Mouse (Mus musculus) cerebellum, adult (tissue): Measurements from ENCODE around the gene Kat6b.
"Not testable (repeated sequence)": the region's sequence is repeated elsewhere in the genome, so short reads cannot be mapped to it uniquely, and the experiment has no call there.

Experiments
- ATAC-seq: cut with Nextera tagmentation; 2 replicates; pipeline ENCODE4 v1.9.2; 2017; ENCODE audit warnings: mild to moderate bottlenecking, moderate library complexity, mixed read lengths; ENCODE audit not compliant: insufficient number of reproducible peaks, low FRiP score, low TSS enrichment

The Kat6b gene

DNA sequence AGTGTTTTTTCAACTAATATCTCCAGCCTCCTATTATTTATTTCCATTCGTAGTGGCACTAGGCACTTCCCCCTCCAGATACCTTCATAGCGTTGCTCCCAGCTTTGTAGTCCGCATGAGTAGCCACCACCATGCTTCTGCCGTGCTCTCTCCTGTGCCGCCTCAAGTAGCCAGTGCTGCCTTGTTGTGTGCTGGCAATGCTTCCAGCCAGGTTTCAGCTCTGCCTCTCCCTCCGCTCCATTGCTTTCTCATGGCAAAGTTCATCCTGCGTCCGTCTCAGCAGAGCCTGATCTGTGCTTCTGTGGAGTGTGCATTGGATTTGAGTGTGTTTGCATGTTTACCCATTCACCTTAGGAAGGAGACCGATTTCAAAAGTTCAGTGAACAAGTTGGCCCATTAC is 144.7 kb downstream of the Kat6b start:
- ATAC-seq = no peak

DNA sequence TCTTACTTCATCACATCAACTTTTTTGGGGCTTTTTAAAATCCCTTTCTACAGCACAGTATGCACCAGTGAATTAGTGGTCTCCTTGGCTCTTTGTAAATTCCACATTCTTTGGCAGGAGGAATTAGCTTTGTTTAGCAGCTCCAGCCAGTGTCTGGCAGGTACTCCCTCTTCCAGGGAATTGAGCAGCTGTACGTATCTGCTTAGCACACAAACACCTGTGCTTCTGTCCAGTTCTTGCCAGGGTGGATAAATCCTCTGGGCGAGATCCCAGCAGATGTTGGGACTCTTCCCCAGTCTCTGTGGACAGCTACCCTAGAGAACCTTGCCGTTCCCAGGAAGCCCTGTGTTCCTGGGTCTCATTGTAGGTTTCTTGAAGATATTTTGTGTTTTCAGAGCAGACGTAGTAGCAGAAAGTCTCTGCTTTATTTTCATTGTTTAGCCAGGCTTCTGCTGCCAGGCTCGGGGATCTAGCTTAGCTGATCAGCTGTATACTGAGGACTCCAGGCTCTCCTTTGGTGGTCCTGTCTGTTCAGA is 150.5 kb downstream of the Kat6b start:
- no peak for ATAC-seq

DNA sequence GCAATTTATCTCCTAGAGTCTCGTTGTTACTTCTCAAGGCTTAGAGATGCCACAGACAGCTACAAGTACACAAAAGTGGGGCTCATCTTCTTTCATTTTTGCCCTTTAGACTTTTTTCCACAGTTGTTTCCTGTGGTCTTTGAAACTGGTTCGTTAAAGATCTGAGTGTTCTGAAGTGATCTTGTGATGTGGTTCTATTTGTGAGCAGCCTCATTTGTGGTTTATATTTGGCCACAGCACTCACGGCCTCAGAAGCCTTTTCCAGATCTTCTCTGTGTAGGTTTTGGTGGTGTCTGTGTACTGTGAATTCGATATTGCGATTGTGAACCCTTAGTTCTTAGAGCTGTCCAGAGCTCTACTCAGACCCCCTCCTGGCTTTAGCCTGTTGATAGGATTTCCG is 155.3 kb downstream of the Kat6b start:
- no peak for ATAC-seq

DNA sequence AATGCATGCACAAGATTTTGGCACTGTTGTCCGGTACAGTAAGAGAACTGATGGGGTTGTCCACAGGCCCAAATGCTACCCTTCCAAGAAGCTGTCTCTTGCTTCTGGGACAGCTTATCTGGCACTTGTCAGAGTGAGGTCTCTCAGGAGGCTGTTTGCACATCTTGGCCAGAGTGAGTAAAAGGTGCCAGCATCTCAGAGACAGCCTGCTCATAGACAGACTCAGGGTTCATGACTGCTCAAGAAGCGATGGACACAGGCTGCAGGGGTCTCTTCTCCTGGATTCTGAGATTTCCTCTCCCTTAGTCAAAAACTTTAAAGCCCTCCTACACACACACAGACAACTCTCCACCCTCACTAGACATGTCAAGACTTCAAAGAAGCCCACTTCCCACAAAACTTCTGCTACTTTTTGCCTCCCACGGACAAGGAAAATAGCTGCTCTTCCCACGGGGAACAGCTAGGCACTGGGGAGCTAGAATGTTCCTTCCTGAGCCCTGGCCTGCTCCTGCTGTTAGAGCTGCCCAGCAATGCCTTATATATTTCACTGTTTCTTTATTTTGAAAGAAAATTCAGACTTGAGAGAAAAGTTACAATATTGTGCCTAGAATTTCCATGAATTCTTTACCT is 159.7 kb downstream of the Kat6b start:
- ATAC-seq = no peak

DNA sequence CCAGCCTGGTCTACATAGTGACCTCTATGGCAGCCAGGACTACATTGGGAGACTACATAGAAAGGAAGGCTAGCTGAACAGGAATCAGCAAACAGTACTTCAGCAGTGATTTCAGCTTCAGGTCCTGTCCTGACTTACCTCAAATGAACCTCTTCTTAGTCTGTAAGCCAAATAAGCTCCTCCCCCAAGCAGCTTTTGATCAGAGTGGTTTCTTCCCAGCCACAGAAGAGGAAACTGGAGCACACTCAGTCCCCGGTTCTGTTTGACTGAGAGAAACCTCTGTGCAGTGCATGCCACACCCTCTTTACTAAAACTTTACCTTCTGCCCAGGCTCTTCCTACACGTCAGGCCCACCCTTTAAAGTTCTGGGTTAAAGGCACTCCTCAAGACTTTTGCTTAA is 172.6 kb downstream of the Kat6b start:
- ATAC-seq = no peak

DNA sequence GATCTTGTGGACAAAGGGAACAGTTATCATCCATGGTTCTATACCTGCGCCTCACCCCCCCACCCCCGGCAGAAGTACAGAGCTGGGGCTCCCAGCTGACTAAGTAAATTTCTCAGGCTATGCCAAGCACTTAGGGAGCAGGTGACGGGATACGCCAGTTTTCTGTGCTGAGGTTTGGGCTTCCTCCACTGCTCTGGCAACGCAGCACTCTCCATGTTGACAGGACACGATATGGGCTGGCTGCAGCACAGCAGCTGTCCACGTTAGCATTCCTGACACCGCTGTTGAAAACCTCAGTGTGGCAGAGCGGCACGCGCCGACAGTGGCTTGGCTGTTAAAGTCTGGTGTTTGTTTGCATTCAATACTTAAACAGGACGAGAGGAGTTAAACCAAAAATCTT is 177.9 kb downstream of the Kat6b start:
- peak; percentile 13; the same call in 1 of the 2 replicates for ATAC-seq

DNA sequence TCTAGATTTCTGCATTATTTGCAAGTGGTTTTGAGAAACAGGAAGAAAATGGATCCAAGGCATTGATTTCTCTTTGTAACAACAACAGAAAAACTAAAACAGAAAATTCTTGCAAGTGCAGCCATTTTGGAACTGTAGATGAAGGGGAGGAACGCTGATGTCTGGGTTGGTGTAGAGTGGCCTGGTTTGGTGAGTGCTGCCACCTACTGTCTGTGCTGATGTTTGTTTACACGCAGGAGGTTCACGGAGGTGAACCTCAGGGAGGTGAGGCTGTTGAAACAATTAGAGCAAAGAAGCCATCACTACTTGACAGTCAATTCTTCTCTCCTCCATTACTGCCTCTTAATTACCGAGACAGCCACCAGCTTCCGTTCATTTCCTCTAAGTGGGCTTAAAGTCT is 178.4 kb downstream of the Kat6b start:
- peak; percentile 85 for ATAC-seq

DNA sequence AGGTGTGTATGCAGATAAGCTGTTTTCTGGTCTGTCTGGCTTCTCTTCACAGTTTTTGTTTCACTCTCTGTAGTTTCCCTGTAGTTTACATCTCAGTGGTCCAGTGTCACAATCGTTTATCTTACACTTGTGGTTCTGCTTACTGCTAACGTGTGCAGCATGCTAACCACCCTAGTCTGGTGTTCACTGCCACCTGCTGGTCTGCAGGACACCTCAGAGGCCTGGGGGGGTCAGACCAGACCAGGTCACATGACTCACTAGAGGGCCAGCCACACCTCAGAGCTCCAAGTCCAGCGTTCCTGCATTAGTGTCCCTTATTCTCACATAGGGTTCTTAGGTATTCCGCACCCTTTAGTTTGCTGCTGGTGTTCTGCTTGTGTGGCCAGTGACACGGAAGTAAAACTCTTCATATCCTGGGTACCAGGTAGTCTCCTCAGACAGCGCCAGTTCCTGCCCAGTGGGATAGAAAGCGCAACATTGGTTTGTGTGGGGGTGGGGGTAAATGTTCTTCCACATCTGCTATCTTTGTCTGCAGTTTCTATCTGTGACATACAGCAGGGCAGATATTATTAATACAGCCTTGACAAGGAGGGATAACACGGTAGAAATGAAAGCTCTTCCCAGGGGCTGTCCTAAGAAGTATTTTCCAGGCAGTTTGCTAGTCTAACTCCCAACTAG is 181.4 kb downstream of the Kat6b start:
- no peak for ATAC-seq

DNA sequence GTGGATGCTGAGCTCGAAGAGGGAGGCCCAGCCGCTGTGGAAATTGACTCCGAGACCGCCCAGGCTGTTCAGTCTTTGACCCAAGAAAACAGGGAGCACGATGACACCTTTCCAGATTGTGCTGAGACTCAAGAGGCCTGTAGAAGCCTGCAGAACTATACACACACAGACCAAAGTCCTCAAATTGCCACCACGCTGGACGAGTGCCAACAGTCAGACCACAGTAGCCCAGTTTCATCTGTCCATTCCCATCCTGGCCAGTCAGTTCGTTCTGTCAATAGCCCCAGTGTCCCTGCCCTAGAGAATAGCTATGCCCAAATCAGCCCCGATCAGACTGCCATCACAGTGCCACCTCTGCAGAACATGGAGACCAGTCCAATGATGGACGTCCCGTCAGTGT is 188.0 kb downstream of the Kat6b start:
- no peak for ATAC-seq

DNA sequence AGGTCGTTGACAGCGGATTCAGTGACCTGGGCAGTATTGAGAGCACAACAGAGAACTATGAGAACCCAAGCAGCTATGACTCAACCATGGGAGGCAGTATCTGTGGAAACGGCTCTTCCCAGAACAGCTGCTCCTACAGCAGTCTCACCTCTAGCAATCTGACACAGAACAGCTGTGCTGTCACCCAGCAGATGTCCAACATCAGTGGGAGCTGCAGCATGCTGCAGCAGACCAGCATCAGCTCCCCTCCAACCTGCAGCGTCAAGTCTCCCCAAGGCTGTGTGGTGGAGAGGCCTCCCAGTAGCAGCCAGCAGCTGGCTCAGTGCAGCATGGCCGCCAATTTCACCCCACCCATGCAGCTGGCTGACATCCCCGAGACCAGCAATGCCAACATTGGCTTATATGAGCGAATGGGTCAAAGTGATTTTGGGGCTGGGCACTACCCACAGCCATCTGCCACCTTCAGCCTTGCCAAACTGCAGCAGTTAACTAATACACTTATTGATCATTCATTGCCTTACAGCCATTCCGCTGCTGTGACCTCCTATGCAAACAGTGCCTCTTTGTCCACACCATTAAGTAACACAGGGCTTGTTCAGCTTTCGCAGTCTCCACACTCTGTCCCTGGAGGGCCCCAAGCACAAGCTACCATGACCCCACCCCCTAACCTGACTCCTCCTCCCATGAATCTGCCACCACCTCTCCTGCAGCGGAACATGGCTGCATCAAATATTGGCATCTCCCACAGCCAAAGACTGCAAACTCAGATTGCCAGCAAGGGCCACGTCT is 188.6 kb downstream of the Kat6b start:
- ATAC-seq = no peak

DNA sequence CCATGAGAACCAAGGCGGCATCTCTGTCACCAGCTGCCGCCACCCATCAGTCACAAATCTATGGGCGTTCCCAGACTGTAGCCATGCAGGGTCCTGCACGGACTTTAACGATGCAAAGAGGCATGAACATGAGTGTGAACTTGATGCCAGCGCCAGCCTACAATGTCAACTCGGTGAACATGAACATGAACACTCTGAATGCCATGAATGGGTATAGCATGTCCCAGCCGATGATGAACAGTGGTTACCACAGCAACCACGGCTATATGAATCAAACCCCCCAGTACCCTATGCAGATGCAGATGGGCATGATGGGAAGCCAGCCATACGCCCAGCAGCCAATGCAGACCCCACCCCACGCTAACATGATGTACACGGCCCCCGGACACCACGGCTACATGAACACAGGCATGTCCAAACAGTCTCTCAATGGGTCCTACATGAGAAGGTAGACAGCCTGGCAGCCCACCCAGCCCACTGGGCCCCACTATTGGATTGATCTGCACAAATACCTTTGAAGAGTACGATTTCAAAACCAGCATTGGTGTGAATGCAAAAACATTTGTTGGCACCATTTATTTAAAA is 189.3 kb downstream of the Kat6b start:
- not testable (repeated sequence) for ATAC-seq

DNA sequence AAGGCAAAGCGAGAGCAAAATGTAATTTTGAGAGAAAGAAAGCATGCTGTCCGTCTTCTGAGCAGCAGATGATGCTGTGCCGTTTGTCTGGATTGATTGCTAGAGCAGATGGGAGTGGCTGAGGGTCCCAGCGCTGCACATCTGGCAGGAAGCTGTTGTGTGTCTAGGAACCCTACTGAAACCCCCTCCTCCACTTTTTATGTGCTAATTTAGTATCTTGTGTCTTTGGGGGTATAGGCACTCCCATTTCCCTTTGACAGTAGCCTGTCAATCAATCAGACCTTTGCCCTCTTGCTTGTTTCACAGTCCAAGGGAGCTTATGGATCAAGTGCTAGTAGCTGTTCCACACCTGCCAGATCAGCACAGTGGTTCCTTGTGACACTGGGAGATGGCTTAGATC is 191.9 kb downstream of the Kat6b start:
- no peak for ATAC-seq

DNA sequence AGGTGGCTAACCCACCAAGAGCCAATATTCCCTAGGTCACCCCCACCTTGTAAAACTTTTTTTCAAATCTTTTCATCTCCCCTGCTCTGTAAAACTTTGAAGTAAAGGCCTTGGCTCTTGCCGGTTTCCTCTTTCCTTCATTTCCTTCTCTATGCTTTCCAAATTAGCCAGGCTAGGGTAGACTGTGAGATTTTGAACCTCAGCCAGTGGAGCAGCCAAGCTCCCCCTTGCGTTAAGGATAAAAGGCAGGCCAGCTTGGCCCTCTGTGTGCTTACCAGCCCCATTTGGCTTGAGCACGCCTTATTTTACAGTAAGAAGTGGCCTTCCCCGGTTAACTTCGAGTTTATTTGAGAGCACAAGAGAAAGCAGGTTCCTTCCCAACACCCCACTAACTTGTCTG is 193.2 kb downstream of the Kat6b start:
- no peak for ATAC-seq

DNA sequence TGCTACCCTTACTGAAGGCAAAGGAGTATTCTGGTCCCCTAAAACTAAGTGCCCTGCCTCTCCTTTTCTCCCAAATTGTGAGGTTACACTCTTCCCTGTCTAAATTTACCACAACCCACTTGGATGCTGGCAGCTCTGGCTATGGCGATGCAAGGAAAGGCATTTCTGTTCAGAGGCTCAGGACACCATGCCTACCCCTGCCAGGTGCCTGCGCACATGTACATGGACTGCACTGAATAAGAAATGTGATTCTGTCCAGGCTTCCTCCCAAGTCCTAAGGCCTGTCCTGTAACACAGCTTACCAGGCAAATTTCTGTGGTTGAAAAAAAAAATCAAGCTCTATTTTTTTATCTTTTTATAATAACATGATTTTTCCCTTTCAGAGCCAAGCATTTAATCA is 195.0 kb downstream of the Kat6b start:
- ATAC-seq = no peak

DNA sequence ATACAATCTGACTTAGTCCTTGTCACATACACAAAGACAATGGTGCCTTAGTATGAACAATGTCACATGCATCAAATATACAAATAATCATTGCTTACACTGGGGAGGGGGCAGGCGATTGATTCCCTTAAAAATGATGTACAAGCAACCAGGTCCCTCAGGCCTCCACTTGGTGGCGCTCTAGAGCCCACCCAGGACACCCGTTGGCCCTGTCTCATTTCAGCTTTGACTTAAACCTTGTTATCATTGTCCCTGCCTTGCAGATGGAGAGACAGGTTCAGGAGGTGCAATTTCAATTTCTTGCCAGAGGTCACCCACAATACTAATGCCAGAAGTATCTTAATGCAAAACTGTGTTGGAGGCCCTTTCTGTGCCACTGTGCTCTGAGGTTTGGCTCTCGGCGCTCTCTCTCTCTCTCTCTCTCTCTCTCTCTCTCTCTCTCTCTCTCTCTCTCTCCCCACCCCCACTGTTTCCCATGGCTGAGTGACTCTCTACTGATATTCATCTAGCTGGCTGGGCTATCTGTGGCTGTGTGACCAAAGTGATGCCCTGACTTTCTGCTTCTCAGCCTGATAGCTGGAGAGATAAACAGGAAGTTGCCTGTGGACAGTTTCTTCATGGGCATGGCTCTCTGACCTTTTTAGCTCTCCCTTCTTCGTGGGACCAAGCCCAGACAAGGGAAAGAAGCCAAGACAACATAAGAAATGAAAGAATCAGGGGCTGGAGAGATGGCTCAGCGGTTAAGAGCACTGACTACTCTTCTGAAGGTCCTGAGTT is 197.5 kb downstream of the Kat6b start:
- no peak for ATAC-seq

DNA sequence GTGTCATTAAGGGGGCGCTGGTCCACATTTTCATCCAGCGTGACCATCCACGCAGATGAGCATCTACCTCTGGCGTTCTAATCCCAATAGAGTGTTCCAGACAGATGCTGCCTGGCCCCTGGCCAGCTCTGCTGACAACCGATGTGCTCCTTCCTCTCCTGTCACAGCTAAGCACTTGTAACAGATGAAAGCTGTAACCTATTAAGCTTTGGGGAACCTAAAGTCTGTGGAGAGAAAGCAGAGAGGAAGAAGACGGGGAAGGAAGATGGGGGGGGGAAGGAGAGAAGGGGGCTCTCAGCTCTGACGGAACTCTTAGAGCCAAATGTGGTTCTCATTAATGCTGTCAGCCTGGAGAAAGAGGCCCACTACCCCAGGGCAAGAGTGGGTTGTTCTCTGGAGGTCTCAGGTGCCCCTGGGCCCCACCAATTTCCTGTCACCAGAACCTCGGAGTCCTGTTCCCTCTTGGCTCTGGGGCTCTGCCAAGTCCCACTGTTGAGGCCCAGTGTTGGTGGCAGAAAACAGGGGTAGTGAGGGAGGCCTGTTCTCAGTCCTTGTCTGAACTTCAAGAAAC is 198.5 kb downstream of the Kat6b start:
- ATAC-seq = no peak

DNA sequence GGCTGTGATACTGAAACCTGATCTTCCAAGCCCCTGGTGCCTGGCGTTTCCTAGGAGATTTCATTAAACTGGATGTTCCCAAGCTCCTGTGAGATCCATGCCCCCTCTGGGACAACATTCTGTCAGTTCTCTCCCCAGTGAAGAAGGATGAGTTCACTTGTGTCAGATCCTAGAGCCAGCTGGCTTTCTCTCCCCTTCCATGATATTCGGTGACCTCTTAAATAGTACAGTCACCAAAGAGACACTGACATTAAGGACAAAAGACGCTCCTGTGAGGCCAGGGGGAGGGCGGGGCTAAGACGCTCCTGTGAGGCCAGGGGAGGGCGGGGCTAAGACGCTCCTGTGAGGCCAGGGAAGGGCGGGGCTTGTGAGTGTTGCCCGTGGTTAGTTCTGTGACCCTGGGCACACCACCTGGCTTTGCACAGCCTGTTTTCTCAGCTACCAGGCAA is 201.5 kb downstream of the Kat6b start:
- ATAC-seq = no peak

DNA sequence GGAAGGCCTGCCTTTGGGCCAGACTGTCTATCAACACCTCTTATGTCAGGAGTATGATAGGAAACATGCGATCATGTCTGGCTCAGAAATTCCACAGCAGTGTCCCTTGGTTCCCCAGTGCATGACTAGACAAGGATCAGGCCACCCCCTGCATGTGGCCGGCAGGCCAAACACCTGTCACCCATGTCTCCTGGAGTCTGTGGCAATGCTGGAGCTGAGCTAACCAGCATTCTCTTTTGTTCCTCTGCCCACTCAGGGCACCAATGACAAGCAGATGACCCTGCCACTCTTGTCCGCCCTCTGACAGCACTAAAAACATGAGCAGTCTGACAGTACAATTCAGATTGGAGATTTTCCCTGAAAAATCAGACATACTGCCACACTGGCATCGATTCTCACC is 202.6 kb downstream of the Kat6b start:
- no peak for ATAC-seq

DNA sequence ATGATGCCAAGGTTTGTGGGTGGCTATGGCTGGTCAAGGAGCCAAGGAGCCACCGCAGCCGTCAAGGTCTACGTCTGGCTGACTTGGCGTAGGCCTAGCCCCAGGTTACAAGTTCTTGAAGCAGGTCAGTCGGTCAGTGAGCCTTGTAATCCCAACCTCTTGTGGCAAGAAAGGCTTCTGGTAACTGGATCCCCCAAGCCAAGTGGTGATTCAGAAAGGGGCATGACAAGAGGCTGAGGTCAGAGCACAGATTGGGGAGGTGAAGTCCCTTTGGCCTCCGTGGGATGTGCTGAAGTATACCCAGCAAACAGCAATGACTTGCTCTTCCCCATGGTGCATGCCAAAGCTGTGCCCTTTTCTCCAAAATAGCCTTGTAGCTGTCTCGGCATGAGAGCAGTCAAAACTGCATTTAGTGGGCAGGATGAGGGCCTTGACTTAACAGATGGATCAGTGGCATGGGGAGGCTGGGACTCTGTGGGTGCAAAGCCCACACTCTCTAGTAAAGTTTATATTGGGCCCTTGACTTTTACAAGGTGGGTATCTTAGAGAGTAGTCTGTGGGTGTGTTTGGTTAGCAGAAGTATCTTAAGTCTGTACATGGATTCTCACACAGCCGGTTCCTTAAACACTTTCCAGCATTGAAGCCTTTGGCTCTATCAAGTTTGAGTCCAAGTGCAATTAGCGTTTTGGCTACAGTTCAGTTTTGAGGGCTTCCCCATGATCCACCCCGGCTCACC is 204.3 kb downstream of the Kat6b start:
- no peak for ATAC-seq
